Mouse (Mus musculus) stomach, postnatal 0 days (tissue): Measurements from ENCODE around the gene Oit3. TPM values are rescaled to one million over a fixed set of nuclear protein-coding genes. Genes with fewer than 3 reads are reported as not detected.

Experiments
- ATAC-seq: fragments of 200-750 bp; cut with Nextera tagmentation; 2 replicates; pipeline ENCODE4 v1.8.0; 2017; ENCODE audit not compliant: low FRiP score, low TSS enrichment
- DNase-seq: peaks from one replicate; pipeline ENCODE4 v3.0.0-alpha.2; 2016; ENCODE audit warnings: low spot score
- H3K27ac ChIP-seq: fragments of 300-500 bp; sonication (generic); replicated peaks from 2 replicates; pipeline ENCODE4 v1.5.1; 2014; ENCODE audit warnings: mild to moderate bottlenecking, control low read depth
- H3K27me3 ChIP-seq: fragments of 300-500 bp; sonication (generic); 2 replicates; pipeline ENCODE4 v1.6.1; 2014; ENCODE audit warnings: low read length; ENCODE audit not compliant: control insufficient read depth, insufficient read depth
- H3K36me3 ChIP-seq: fragments of 300-500 bp; sonication (generic); 2 replicates; pipeline ENCODE4 v1.6.1; 2014; ENCODE audit warnings: low read length, mixed read lengths; ENCODE audit not compliant: control insufficient read depth, insufficient read depth
- H3K4me1 ChIP-seq: fragments of 300-500 bp; sonication (generic); replicated peaks from 2 replicates; pipeline ENCODE4 v1.6.1; 2014; ENCODE audit warnings: antibody characterized with exemption; ENCODE audit not compliant: control insufficient read depth, insufficient read depth
- H3K4me2 ChIP-seq: fragments of 300-500 bp; sonication (generic); replicated peaks from 2 replicates; pipeline ENCODE4 v1.6.1; 2014; ENCODE audit warnings: low read depth, mild to moderate bottlenecking, control low read depth, moderate library complexity
- H3K4me3 ChIP-seq: fragments of 300-500 bp; sonication (generic); 2 replicates; pipeline ENCODE4 v1.5.1; 2014; ENCODE audit warnings: low read depth, low read length, control low read depth
- H3K9ac ChIP-seq: fragments of 300-500 bp; sonication (generic); 2 replicates; pipeline ENCODE4 v1.6.1; 2014; ENCODE audit warnings: mild to moderate bottlenecking, low read length, control low read depth, mixed read lengths
- H3K9me3 ChIP-seq: fragments of 300-500 bp; sonication (generic); 2 replicates; pipeline ENCODE4 v1.6.1; 2016; ENCODE audit warnings: low read length; ENCODE audit not compliant: control insufficient read depth
- CTCF ChIP-seq: IDR thresholded peaks from 2 replicates; pipeline ENCODE4 v1.5.1; 2016; ENCODE audit warnings: antibody characterized with exemption, low read depth, mild to moderate bottlenecking, moderate library complexity
- EP300 ChIP-seq: optimal IDR thresholded peaks from 2 replicates; pipeline ENCODE3; 2016; ENCODE audit warnings: antibody characterized with exemption
- WGBS: fragments of 180-500 bp; shearing (Covaris S2); extraction: QIAGEN DNeasy Blood & Tissue Kit; methylation state at CpG from one replicate; pipeline ENCODE4 v1.1.7; 2014; 5-methylcytosine and 5-hydroxymethylcytosine counted together
- polyA plus RNA-seq: library from polyadenylated mRNA; unstranded; fragments of >200 nt; fragmentation: Nextera tagmentation; extraction: Ambion mirVana; gene quantifications from 2 replicates; pipeline ENCODE4 v1.2.1, GENCODE M21; 2015

Oit3 gene
- polyA plus RNA-seq, 1 experiment from 2014 or later, result 0.29 TPM

DNA sequence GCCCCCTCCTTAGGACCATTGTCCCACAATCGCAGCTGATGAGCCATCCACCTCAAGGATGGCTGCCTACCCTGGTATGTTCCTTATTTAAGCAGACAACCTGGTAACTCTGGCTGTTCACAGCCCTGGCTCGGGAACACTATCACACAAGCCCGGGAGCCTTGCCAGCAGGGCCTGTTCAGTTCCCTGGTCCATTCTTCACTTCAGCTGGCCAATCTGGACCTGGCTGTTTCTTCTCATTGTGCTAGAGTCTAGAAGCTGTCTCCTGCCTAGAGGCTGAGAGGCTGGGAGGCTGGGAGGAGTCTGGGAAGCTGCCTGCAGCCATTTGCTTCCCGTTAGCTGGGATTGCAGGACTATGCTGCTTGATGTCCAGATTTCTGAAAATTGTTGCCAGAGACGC lies 28.9 kb upstream of the Oit3 start:
- DNase-seq (no peak), ATAC-seq (no peak)
- Histone ChIP-seq H3K4me1 (no peaks in the 10 kb centered on the region), H3K4me3 (no peak overlapping the region), H3K4me2 (no peak overlapping the region), H3K27ac (no peak overlapping the region), H3K36me3 (peaks cover 4% of the 10 kb centered on the region; the same call in 1 of the 2 replicates), H3K9ac (no peak overlapping the region), H3K9me3 (no peaks in the 10 kb centered on the region), H3K27me3 (no peaks in the 10 kb centered on the region)
- WGBS, result 69% methylated on average over 5 of the region's 5 CpGs
- TF ChIP-seq EP300, result no peak
- no peak for TF ChIP-seq CTCF

DNA sequence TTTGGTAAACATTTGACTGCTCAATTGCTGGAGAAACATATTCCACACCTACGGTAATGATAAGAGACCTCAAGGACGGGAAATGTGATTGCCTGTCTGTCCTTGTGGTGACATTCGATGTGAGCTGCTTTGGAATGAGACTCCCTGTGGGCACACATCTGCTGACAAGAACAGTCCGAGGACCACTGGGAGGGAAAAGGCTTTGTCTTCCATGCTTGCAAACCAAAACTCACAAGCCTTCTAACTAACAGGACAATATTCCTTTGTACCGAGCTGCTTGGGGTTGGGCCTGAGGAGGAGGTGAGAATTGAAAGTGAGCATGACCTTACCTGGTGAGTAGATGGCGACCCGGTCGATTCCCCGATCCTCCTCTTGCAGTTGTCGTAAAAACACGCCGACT lies 25.7 kb upstream of the Oit3 start:
- TF ChIP-seq CTCF, result no peak
- TF ChIP-seq EP300, result no peak
- no peak overlapping the region for H3K27ac ChIP-seq
- H3K36me3 ChIP-seq, result peaks cover 4% of the 10 kb centered on the region; the same call in 1 of the 2 replicates
- no peaks in the 10 kb centered on the region for H3K27me3 ChIP-seq
- 93% methylated on average over 12 of the region's 12 CpGs for WGBS
- no peak for DNase-seq
- no peak overlapping the region for H3K9ac ChIP-seq
- no peak overlapping the region for H3K4me2 ChIP-seq
- no peaks in the 10 kb centered on the region for H3K9me3 ChIP-seq
- no peak for ATAC-seq
- no peak overlapping the region for H3K4me3 ChIP-seq
- H3K4me1 ChIP-seq, result no peaks in the 10 kb centered on the region

DNA sequence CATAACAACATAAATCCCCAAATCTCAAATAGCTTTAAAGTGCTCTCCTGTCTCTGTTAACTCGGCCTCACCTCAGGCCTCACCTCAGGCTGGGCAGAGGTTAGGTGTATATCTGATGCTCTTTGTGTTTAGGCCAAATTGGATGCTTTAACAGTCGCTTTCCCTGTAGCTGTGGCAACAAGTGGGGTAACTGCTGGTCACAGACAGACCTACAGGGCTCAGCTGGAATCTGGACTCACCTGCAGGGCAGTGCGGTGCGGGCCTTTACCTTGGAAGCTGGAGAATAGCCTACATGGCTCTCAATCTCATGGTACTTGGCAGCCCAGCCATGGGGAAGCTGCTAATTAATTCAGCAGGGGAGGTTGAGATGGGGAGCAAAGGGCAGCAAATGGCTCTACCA lies 25.0 kb upstream of the Oit3 start:
- no peak overlapping the region for H3K9ac ChIP-seq
- peaks cover 4% of the 10 kb centered on the region; the same call in 1 of the 2 replicates for H3K36me3 ChIP-seq
- H3K4me1 ChIP-seq, result no peaks in the 10 kb centered on the region
- no peak for TF ChIP-seq EP300
- no peak for TF ChIP-seq CTCF
- H3K27me3 ChIP-seq, result no peaks in the 10 kb centered on the region
- ATAC-seq, result no peak
- DNase-seq, result no peak
- H3K4me2 ChIP-seq, result no peak overlapping the region
- WGBS, result 88% methylated on average over 4 of the region's 4 CpGs
- no peak overlapping the region for H3K27ac ChIP-seq
- H3K9me3 ChIP-seq, result no peaks in the 10 kb centered on the region
- no peak overlapping the region for H3K4me3 ChIP-seq

DNA sequence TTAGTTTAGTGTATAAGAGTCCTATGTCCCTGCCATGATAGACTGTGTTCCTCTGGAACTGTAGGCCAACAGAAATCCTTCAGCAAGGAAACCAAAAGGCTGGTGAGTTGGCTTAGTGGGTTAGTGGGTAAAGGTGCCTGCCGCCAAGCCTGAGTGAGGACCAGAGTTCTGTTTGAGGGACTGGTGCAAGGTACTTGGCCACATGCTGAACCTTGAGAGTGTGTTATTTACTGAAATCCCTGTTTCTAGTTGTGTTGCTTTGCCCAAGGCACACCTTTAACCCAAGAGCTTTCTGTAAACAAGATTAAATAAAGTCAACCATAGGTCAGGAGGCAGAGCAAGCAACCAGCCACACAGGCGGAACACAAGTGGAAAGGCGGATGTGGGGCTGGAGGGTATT lies 24.0 kb upstream of the Oit3 start:
- Histone ChIP-seq H3K27me3 (no peaks in the 10 kb centered on the region), H3K27ac (no peak overlapping the region), H3K9ac (no peak overlapping the region), H3K4me3 (no peak overlapping the region), H3K36me3 (peaks cover 4% of the 10 kb centered on the region; the same call in 1 of the 2 replicates), H3K4me2 (no peak overlapping the region), H3K9me3 (no peaks in the 10 kb centered on the region), H3K4me1 (no peaks in the 10 kb centered on the region)
- TF ChIP-seq EP300 (no peak), CTCF (no peak)
- 61% methylated on average over 3 of the region's 3 CpGs for WGBS
- ATAC-seq (peak; percentile 69; the same call in 1 of the 2 replicates), DNase-seq (peak; percentile 23)

DNA sequence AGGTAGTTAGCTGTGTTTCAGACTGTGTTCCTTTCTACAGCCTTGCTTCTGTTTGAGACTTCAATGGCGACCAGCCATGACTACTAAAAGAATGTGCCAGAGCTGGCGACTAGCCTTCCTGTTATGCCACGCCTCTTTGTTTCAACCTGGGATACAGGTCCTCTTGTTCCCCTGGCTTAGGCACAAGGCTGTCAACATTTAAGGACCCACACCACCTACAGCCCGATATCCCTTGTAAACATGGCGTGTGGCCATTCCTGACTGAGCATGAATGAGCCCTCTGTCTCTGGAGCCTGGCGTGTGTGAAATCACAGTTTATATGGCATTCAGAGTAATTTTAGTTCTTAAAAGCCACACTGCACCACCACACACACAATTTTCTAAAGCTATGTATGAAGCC lies 20.7 kb upstream of the Oit3 start:
- H3K27me3 ChIP-seq, result no peaks in the 10 kb centered on the region
- no peak overlapping the region for H3K4me2 ChIP-seq
- no peak overlapping the region for H3K27ac ChIP-seq
- DNase-seq (no peak), ATAC-seq (no peak; the same call in 1 of the 2 replicates)
- TF ChIP-seq EP300 (no peak), CTCF (no peak)
- 75% methylated on average over 6 of the region's 6 CpGs for WGBS
- peaks cover 4% of the 10 kb centered on the region; the same call in 1 of the 2 replicates for H3K36me3 ChIP-seq
- H3K4me1 ChIP-seq, result no peaks in the 10 kb centered on the region
- H3K4me3 ChIP-seq, result no peak overlapping the region
- no peaks in the 10 kb centered on the region for H3K9me3 ChIP-seq
- H3K9ac ChIP-seq, result no peak overlapping the region

DNA sequence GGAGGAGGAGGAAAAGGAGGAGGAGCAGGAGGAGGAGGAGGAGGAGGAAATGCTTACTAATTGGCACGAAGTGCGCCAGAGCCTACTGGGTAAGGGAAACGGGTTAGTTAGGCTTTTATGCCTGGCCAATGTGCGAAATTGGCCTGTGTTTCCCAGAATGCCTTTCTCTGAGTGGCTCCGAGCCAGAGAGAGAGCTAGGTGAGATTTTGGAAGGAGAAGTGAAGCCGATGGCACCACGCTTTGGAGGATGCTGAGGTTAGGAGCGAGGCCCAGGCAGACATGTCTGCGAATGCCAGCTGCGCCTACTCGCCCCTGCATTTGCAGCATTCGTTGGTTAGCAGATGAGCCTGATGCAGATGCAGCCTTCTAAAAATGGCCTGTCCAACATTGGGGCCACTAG lies 18.2 kb upstream of the Oit3 start:
- 91% methylated on average over 12 of the region's 12 CpGs for WGBS
- Histone ChIP-seq H3K9ac (no peak overlapping the region), H3K9me3 (no peaks in the 10 kb centered on the region), H3K4me2 (no peak overlapping the region), H3K4me1 (no peaks in the 10 kb centered on the region), H3K36me3 (no peaks in the 10 kb centered on the region), H3K27me3 (no peaks in the 10 kb centered on the region), H3K27ac (no peak overlapping the region), H3K4me3 (no peak overlapping the region)
- no peak for TF ChIP-seq CTCF
- TF ChIP-seq EP300, result no peak
- DNase-seq (no peak), ATAC-seq (no peak)
